Mouse (Mus musculus): ENCODE results near the gene Elovl6. TPM values are rescaled to one million over a fixed set of nuclear protein-coding genes. Genes with fewer than 3 reads are reported as not detected.
A peak's percentile ranks its signal among the peaks of the same experiment; 100 is the strongest.

Elovl6 gene
- polyA plus RNA-seq, 1 experiment from 2014 or later: 39.9 TPM

DNA sequence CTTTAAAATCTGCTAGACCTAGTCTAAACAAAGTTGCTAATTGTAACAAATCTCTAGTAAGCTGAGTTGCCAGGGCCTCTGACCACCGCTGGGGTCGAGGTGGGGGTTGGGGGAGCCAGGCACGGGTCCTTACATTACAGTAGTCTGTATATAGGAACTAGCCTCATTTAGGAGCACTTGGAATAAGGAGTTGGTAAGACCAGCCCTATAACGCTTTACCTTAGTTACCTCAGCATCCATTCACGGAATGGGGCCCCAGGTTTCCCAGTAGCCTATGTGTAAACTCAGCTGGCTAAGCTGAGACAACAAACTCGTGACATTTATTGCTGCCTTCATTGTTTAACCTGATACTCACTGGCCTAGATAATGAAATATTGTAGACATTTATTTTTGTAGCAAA is 3.3 kb downstream of the Elovl6 start:
- H3K36me3 ChIP-seq (ENCODE audit: control insufficient read depth, insufficient read depth, low read length): no peaks in the 10 kb centered on the region
- no peaks in the 10 kb centered on the region for H3K9me3 ChIP-seq (ENCODE audit: control insufficient read depth, low read length)
- DNase-seq (ENCODE audit: low spot score) (no peak), ATAC-seq (replicated peaks; ENCODE audit: low FRiP score) (no peak)
- H3K4me2 ChIP-seq (ENCODE audit: low read depth, low read length, severe bottlenecking): peak overlapping the region; percentile 73
- no peaks in the 10 kb centered on the region for H3K27me3 ChIP-seq (ENCODE audit: control insufficient read depth, insufficient read depth, low read length)
- H3K9ac ChIP-seq (ENCODE audit: low read length): peak overlapping the region; percentile 44
- 22% methylated on average over 6 of the region's 6 CpGs for WGBS
- peaks cover 17% of the 10 kb centered on the region for H3K4me1 ChIP-seq (replicated peaks; ENCODE audit: control insufficient read depth, insufficient read depth, low read length)
- H3K4me3 ChIP-seq (ENCODE audit: low read depth, low read length): peak overlapping the region; percentile 11; the same call in 1 of the 2 replicates
- peak overlapping the region; percentile 84 for H3K27ac ChIP-seq (ENCODE audit: low read depth, low read length)

DNA sequence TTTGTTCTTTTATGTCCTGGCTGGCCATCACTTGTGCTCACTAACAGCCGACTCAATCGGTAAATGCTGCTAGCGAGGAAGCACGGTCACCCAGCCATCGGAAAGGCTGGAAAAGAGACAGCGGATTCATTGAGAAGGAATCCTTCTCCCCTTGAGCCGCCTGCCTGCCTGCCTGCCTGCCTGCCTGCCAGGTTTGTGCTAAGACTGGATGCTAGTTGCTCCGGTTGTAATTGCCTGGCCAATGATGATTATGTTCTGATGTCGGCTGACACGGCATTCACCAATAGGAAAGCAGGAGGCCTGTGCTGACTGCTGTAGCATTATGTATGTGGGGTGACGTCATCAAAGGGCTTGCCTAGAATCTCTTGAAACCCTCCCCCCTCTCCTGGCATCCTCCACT is 4.0 kb downstream of the Elovl6 start:
- peak overlapping the region; percentile 11; the same call in 1 of the 2 replicates for H3K4me3 ChIP-seq (ENCODE audit: low read depth, low read length)
- H3K9me3 ChIP-seq (ENCODE audit: control insufficient read depth, low read length): no peaks in the 10 kb centered on the region
- peak overlapping the region; percentile 84 for H3K27ac ChIP-seq (ENCODE audit: low read depth, low read length)
- peak; percentile 91 for ATAC-seq (replicated peaks; ENCODE audit: low FRiP score)
- no peaks in the 10 kb centered on the region for H3K36me3 ChIP-seq (ENCODE audit: control insufficient read depth, insufficient read depth, low read length)
- DNase-seq (ENCODE audit: low spot score): peak; percentile 89
- no peaks in the 10 kb centered on the region for H3K27me3 ChIP-seq (ENCODE audit: control insufficient read depth, insufficient read depth, low read length)
- H3K4me2 ChIP-seq (ENCODE audit: low read depth, low read length, severe bottlenecking): peak overlapping the region; percentile 73
- 0% methylated on average over 11 of the region's 11 CpGs for WGBS
- peak overlapping the region; percentile 44 for H3K9ac ChIP-seq (ENCODE audit: low read length)
- peaks cover 17% of the 10 kb centered on the region for H3K4me1 ChIP-seq (replicated peaks; ENCODE audit: control insufficient read depth, insufficient read depth, low read length)

DNA sequence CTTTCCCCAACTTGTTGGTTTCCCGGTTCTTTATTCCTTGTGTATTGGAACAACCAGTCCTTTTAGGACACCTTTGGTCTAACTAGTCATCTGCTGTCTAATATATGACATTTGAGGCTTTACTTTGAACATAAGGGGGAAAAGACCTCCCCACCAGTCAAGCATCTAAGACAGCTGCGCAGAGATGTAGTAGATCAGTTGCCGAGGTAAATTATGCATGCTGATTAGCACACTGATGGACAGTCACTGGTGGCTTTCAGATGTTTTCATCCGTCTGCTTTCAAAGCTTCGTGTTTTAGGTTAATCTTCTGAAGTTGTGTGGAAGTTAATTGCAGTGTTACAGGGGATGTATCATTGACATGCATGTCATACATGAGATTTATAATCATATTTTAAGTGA is 5.8 kb downstream of the Elovl6 start:
- no peak overlapping the region for H3K4me2 ChIP-seq (ENCODE audit: low read depth, low read length, severe bottlenecking)
- ATAC-seq (replicated peaks; ENCODE audit: low FRiP score) (no peak), DNase-seq (ENCODE audit: low spot score) (no peak)
- H3K36me3 ChIP-seq (ENCODE audit: control insufficient read depth, insufficient read depth, low read length): peaks cover 2% of the 10 kb centered on the region; the same call in 1 of the 2 replicates
- H3K4me1 ChIP-seq (replicated peaks; ENCODE audit: control insufficient read depth, insufficient read depth, low read length): peaks cover 12% of the 10 kb centered on the region
- no peak overlapping the region for H3K9ac ChIP-seq (ENCODE audit: low read length)
- H3K4me3 ChIP-seq (ENCODE audit: low read depth, low read length): no peak overlapping the region
- H3K27ac ChIP-seq (ENCODE audit: low read depth, low read length): no peak overlapping the region
- H3K27me3 ChIP-seq (ENCODE audit: control insufficient read depth, insufficient read depth, low read length): no peaks in the 10 kb centered on the region
- H3K9me3 ChIP-seq (ENCODE audit: control insufficient read depth, low read length): no peaks in the 10 kb centered on the region
- 55% methylated on average over 5 of the region's 5 CpGs for WGBS

DNA sequence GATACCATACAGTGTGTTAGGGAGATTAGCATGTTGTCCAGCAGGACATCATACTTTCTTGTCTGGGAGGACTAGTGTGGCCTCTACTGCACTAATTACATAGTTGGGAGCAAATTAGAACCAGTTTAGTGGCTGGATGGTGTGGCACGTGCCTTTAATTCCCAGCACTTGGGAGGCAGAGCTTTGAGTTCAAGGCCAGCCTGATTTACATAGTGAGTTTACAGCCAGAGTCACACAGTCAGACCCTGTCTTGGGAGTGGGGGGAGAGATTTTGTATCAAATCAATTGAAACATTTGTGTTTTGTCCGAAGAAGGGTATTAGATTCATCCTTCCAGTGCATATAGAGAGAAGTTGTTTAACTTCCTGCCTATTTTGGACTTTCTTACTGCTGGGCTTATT is 8.7 kb downstream of the Elovl6 start:
- Histone ChIP-seq H3K27ac (ENCODE audit: low read depth, low read length) (no peak overlapping the region), H3K4me1 (replicated peaks; ENCODE audit: control insufficient read depth, insufficient read depth, low read length) (peaks cover 5% of the 10 kb centered on the region), H3K9me3 (ENCODE audit: control insufficient read depth, low read length) (peaks cover 3% of the 10 kb centered on the region; the same call in 1 of the 2 replicates), H3K9ac (ENCODE audit: low read length) (no peak overlapping the region), H3K27me3 (ENCODE audit: control insufficient read depth, insufficient read depth, low read length) (no peaks in the 10 kb centered on the region), H3K4me3 (ENCODE audit: low read depth, low read length) (no peak overlapping the region), H3K36me3 (ENCODE audit: control insufficient read depth, insufficient read depth, low read length) (peaks cover 8% of the 10 kb centered on the region), H3K4me2 (ENCODE audit: low read depth, low read length, severe bottlenecking) (no peak overlapping the region)
- ATAC-seq (replicated peaks; ENCODE audit: low FRiP score): no peak
- no peak for DNase-seq (ENCODE audit: low spot score)
- 86% methylated on average over 2 of the region's 2 CpGs for WGBS

DNA sequence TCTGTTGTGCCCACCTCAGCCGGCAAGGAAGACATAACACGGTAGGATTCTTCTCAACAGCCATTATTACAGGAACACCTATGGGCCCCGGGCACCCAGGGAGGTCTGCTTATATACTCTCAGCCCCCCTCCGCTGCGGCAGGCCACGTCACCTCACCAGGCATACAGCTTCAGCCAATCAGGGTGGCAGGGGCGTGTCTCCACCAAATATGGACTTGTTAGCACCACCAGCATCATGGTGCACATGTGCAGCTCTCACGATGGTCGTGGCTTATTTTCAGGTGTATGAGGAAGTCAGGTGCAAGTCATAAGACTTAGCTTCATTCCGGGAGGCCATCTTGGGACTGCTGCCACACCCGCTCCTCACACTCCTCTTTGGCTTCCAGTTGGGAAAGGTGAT is 9.3 kb downstream of the Elovl6 start:
- Histone ChIP-seq H3K4me1 (replicated peaks; ENCODE audit: control insufficient read depth, insufficient read depth, low read length) (peaks cover 5% of the 10 kb centered on the region), H3K9me3 (ENCODE audit: control insufficient read depth, low read length) (peaks cover 3% of the 10 kb centered on the region; the same call in 1 of the 2 replicates), H3K9ac (ENCODE audit: low read length) (no peak overlapping the region), H3K4me3 (ENCODE audit: low read depth, low read length) (no peak overlapping the region), H3K36me3 (ENCODE audit: control insufficient read depth, insufficient read depth, low read length) (peaks cover 8% of the 10 kb centered on the region), H3K27me3 (ENCODE audit: control insufficient read depth, insufficient read depth, low read length) (no peaks in the 10 kb centered on the region), H3K27ac (ENCODE audit: low read depth, low read length) (no peak overlapping the region), H3K4me2 (ENCODE audit: low read depth, low read length, severe bottlenecking) (no peak overlapping the region)
- ATAC-seq (replicated peaks; ENCODE audit: low FRiP score) (no peak), DNase-seq (ENCODE audit: low spot score) (no peak)
- WGBS: 92% methylated on average over 11 of the region's 11 CpGs

DNA sequence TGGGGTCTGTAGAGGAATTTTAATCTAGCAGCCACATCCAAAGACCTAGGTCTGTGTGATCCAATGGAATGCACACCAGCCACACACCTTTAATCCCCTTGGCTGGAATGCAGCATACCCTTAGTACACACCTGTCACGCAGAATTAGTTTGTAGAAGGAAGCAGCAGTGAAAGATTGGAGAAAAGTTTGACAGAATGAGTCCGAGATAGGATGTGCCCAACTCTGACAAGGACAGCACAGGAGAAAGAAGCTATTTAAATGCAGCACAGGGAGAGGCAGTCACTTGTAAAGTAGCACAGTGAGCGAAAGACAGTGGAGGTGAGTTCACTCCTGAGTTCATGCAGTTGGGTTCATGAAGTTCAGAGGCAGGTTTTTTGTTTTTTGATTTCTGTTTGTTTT is 11.2 kb downstream of the Elovl6 start:
- Histone ChIP-seq H3K27me3 (ENCODE audit: control insufficient read depth, insufficient read depth, low read length) (no peaks in the 10 kb centered on the region), H3K9me3 (ENCODE audit: control insufficient read depth, low read length) (peaks cover 3% of the 10 kb centered on the region; the same call in 1 of the 2 replicates), H3K4me1 (replicated peaks; ENCODE audit: control insufficient read depth, insufficient read depth, low read length) (0 out of 2 replicates have a peak, but pooled peaks cover 2% of the 10 kb centered on the region), H3K4me2 (ENCODE audit: low read depth, low read length, severe bottlenecking) (no peak overlapping the region), H3K9ac (ENCODE audit: low read length) (no peak overlapping the region), H3K36me3 (ENCODE audit: control insufficient read depth, insufficient read depth, low read length) (peaks cover 8% of the 10 kb centered on the region), H3K27ac (ENCODE audit: low read depth, low read length) (no peak overlapping the region), H3K4me3 (ENCODE audit: low read depth, low read length) (no peak overlapping the region)
- ATAC-seq (replicated peaks; ENCODE audit: low FRiP score) (no peak), DNase-seq (ENCODE audit: low spot score) (no peak)
- WGBS: 93% methylated on average over 3 of the region's 3 CpGs

DNA sequence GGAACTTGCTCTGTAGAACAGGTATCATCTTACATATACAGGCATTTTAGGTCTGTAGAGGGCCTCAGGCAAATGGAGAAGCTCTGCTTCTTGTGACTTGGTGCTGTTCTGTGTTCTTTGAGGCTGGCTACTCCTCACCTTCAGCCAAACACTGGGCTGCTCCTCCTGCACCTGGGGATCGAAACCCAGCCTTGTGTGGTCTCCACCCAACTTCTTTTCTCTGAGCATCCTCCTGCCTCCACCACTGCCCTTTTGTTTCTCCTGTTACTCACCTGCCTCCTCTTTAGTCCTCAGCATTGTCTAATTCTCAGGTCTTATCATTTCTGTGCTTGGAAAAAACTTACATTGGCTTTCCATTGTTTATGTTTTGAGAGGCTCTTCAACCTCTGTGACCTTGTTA is 12.1 kb downstream of the Elovl6 start:
- H3K9ac ChIP-seq (ENCODE audit: low read length): no peak overlapping the region
- 89% methylated on average over 1 of the region's 1 CpGs for WGBS
- H3K36me3 ChIP-seq (ENCODE audit: control insufficient read depth, insufficient read depth, low read length): peaks cover 8% of the 10 kb centered on the region
- no peak overlapping the region for H3K4me3 ChIP-seq (ENCODE audit: low read depth, low read length)
- H3K4me2 ChIP-seq (ENCODE audit: low read depth, low read length, severe bottlenecking): no peak overlapping the region
- no peak overlapping the region for H3K27ac ChIP-seq (ENCODE audit: low read depth, low read length)
- DNase-seq (ENCODE audit: low spot score) (no peak), ATAC-seq (replicated peaks; ENCODE audit: low FRiP score) (no peak)
- H3K27me3 ChIP-seq (ENCODE audit: control insufficient read depth, insufficient read depth, low read length): no peaks in the 10 kb centered on the region
- H3K9me3 ChIP-seq (ENCODE audit: control insufficient read depth, low read length): peaks cover 3% of the 10 kb centered on the region; the same call in 1 of the 2 replicates
- H3K4me1 ChIP-seq (replicated peaks; ENCODE audit: control insufficient read depth, insufficient read depth, low read length): peaks cover 3% of the 10 kb centered on the region; the same call in 1 of the 2 replicates

DNA sequence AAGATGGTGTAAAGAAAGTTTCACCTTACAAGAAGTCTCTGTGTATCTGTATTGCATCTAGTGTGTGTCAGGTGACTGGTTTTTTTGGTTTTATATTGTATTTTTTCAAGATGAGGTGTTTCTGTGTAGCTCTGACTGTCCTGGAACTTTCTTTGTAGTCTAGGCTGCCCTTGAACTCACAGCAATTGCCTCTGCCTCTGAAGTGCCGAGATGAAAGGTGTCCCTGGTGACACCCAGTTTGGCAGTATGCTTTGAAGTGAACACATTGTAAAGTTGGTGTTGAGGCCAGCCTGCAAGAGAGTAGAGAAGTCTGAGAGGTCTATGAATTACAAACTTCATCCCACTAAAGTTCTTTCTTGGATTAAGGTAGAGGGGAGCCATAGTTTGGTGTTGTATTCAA is 13.1 kb downstream of the Elovl6 start:
- peaks cover 8% of the 10 kb centered on the region for H3K36me3 ChIP-seq (ENCODE audit: control insufficient read depth, insufficient read depth, low read length)
- no peak overlapping the region for H3K27ac ChIP-seq (ENCODE audit: low read depth, low read length)
- DNase-seq (ENCODE audit: low spot score) (no peak), ATAC-seq (replicated peaks; ENCODE audit: low FRiP score) (no peak)
- 74% methylated on average over 1 of the region's 1 CpGs for WGBS
- no peak overlapping the region for H3K4me2 ChIP-seq (ENCODE audit: low read depth, low read length, severe bottlenecking)
- peaks cover 3% of the 10 kb centered on the region; the same call in 1 of the 2 replicates for H3K9me3 ChIP-seq (ENCODE audit: control insufficient read depth, low read length)
- H3K9ac ChIP-seq (ENCODE audit: low read length): no peak overlapping the region
- H3K4me1 ChIP-seq (replicated peaks; ENCODE audit: control insufficient read depth, insufficient read depth, low read length): peaks cover 7% of the 10 kb centered on the region; the same call in 1 of the 2 replicates
- H3K27me3 ChIP-seq (ENCODE audit: control insufficient read depth, insufficient read depth, low read length): no peaks in the 10 kb centered on the region
- no peak overlapping the region for H3K4me3 ChIP-seq (ENCODE audit: low read depth, low read length)

DNA sequence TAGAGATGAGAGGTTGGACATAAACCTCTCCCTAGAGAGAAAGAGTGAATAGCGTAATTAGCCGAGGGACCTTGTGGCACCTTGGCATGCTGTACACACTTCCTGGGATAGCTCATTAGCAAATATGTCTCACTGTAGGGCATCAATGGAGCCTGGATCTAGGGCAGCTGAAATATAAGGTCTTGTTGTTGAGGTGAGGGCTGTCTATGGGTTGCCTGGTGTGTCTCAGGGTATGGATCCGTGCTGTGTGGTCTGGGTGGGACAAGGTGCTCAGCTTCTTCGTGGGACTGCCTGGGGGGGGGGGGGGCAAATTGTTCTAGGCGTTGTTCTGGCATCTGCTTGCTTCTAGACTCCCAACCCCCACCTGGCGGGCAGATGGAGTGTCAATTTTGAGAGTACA is 13.6 kb downstream of the Elovl6 start:
- no peak for DNase-seq (ENCODE audit: low spot score)
- H3K9ac ChIP-seq (ENCODE audit: low read length): no peak overlapping the region
- peaks cover 3% of the 10 kb centered on the region; the same call in 1 of the 2 replicates for H3K9me3 ChIP-seq (ENCODE audit: control insufficient read depth, low read length)
- H3K27ac ChIP-seq (ENCODE audit: low read depth, low read length): no peak overlapping the region
- ATAC-seq (replicated peaks; ENCODE audit: low FRiP score): 0 out of 2 replicates have a peak, but pooled peaks have one; percentile 25
- no peak overlapping the region for H3K4me2 ChIP-seq (ENCODE audit: low read depth, low read length, severe bottlenecking)
- H3K4me3 ChIP-seq (ENCODE audit: low read depth, low read length): no peak overlapping the region
- H3K4me1 ChIP-seq (replicated peaks; ENCODE audit: control insufficient read depth, insufficient read depth, low read length): peaks cover 7% of the 10 kb centered on the region; the same call in 1 of the 2 replicates
- no peaks in the 10 kb centered on the region for H3K27me3 ChIP-seq (ENCODE audit: control insufficient read depth, insufficient read depth, low read length)
- 86% methylated on average over 6 of the region's 6 CpGs for WGBS
- peaks cover 8% of the 10 kb centered on the region for H3K36me3 ChIP-seq (ENCODE audit: control insufficient read depth, insufficient read depth, low read length)

Measured in forebrain, embryonic 11.5 days (tissue).